Mouse (Mus musculus): ENCODE measurements around the gene Wwc2. TPM values are rescaled to one million over a fixed set of nuclear protein-coding genes. Genes with fewer than 3 reads are reported as not detected.

Gene Wwc2
- polyA plus RNA-seq (2015; fragmentation: Nextera tagmentation; extraction: Ambion mirVana): 4.0 and 4.2 TPM in 2 replicates

DNA sequence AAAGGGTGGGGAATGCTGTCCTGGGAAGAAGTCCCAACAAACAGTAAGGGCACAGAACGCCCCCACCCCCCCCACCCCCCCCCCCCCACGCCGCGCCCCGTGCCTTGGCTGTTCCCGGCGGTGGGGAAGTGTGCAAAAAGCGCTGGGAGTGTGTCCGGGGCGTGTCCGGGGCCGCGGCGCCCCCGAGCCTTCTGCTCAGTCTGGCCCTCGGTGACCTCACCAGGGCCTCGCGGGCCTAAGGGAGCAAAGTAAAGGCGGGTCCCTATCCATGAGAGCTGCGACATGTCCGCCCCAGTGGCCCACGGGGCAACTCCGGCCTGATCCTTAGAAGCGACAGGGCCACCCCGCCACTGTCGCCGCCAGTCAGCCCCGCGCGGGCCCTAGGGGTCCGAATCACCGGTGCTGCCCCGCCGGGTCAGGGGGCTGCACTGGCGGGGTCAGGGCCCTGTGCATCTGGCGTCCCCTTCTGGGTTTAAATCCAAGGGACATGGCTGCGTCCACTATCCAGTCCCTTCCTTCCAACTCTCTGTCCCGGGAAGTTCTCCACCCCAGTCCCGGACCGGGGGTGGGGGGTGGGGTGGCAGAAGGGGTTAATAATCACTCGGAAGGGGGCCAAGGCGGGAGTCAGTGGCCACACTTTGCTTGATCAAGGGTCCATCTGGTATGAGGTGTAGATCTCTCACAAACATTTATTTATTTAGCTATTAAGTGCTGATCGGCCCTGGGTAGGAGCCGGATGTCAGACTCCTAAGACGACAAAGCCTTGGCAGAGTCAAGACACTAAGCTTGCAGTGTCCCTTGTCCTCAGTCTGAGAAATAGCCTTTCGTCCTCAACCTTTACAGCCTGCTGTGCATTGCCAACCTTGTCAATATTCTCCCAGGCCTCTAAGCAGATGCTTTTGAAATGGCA, at the start of gene Wwc2:
Gene Wwc2, minus strand, starts transcription at position 14 of the 910 bp plus-strand sequence.
- WGBS: 2% methylated on average over 43 of the region's 46 CpGs
- Histone ChIP-seq H3K9ac (replicated peaks; ENCODE audit: low read depth, low read length) (peak within 1 kb of the TSS; percentile 81), H3K4me3 (replicated peaks; ENCODE audit: low read length) (peak within 1 kb of the TSS; percentile 84), H3K27me3 (replicated peaks; ENCODE audit: control insufficient read depth, insufficient read depth, low read length) (0 out of 2 replicates have a peak, but pooled peaks cover 2% of the 10 kb centered on the region), H3K4me2 (ENCODE audit: low read length) (peak within 1 kb of the TSS; percentile 88), H3K4me1 (replicated peaks; ENCODE audit: control insufficient read depth, insufficient read depth, low read length) (peaks cover 22% of the 10 kb centered on the region), H3K27ac (ENCODE audit: low read length) (peak within 1 kb of the TSS; percentile 62), H3K36me3 (ENCODE audit: control insufficient read depth, insufficient read depth) (no peaks in the 10 kb centered on the region), H3K9me3 (ENCODE audit: control insufficient read depth, low read length) (no peaks in the 10 kb centered on the region)
- ATAC-seq: peak; percentile 45

DNA sequence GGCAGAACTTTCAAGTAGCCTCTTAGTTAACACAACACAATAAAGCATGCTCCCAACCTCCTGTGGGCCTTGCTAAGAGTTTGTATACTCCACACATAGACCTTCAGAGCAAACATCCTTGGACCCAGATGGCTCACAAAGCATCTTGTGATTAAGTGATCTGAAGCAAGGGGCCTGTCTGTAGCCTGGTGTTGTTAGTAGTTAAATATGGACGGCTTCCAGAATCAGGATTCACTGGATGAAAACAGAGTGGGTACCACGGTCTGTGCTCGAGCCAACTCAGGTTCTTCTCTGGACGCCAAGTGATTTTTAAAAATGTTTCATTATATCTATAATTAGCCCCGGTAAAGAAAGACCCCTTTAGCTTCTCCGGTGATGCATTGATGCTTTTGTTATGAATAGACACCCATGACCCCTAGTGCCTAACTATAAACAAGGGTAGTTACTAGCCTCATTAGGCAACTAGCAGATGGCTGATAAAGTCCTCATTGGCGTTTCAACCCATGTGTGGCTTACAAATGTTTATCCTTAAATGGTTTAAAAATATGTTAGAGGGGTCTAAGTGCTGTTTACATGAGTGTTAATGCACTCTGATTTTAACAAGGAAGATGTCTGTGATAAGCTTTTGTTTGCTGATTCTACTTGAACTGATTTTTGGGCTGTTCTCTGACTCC, 47.7 kb upstream of the Wwc2 start:
- Histone ChIP-seq H3K9me3 (ENCODE audit: control insufficient read depth, low read length) (no peaks in the 10 kb centered on the region), H3K27me3 (replicated peaks; ENCODE audit: control insufficient read depth, insufficient read depth, low read length) (no peaks in the 10 kb centered on the region), H3K27ac (ENCODE audit: low read length) (no peak overlapping the region), H3K9ac (replicated peaks; ENCODE audit: low read depth, low read length) (no peak overlapping the region), H3K4me1 (replicated peaks; ENCODE audit: control insufficient read depth, insufficient read depth, low read length) (no peaks in the 10 kb centered on the region), H3K4me2 (ENCODE audit: low read length) (no peak overlapping the region), H3K36me3 (ENCODE audit: control insufficient read depth, insufficient read depth) (no peaks in the 10 kb centered on the region), H3K4me3 (replicated peaks; ENCODE audit: low read length) (no peak overlapping the region)
- ATAC-seq: 0 out of 2 replicates have a peak, but pooled peaks have one; percentile 26
- 30% methylated on average over 7 of the region's 7 CpGs for WGBS

DNA sequence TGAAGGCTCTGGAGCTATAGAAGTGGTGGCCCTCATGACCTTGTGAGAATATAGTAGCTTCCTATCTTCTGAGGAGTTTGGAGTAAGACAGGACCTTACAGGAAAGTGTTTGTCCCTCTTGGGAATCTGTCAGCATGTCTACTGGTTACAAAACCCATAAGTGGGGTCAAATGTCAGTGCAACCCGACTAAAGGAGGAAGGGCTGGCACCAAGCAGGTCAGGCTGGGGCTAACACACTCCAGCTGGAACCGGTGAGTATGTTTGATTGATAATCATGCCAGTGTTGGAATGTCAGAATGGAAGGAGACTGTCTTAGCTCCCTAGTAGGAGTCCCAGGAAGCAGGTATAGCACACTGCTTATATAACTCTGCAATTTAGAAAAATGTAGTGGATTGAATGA, 41.3 kb upstream of the Wwc2 start:
- Histone ChIP-seq H3K4me2 (ENCODE audit: low read length) (no peak overlapping the region), H3K36me3 (ENCODE audit: control insufficient read depth, insufficient read depth) (no peaks in the 10 kb centered on the region), H3K9me3 (ENCODE audit: control insufficient read depth, low read length) (no peaks in the 10 kb centered on the region), H3K9ac (replicated peaks; ENCODE audit: low read depth, low read length) (no peak overlapping the region), H3K4me3 (replicated peaks; ENCODE audit: low read length) (no peak overlapping the region), H3K4me1 (replicated peaks; ENCODE audit: control insufficient read depth, insufficient read depth, low read length) (no peaks in the 10 kb centered on the region), H3K27ac (ENCODE audit: low read length) (no peak overlapping the region), H3K27me3 (replicated peaks; ENCODE audit: control insufficient read depth, insufficient read depth, low read length) (no peaks in the 10 kb centered on the region)
- no peak for ATAC-seq
- WGBS: 70% methylated on average over 2 of the region's 2 CpGs

DNA sequence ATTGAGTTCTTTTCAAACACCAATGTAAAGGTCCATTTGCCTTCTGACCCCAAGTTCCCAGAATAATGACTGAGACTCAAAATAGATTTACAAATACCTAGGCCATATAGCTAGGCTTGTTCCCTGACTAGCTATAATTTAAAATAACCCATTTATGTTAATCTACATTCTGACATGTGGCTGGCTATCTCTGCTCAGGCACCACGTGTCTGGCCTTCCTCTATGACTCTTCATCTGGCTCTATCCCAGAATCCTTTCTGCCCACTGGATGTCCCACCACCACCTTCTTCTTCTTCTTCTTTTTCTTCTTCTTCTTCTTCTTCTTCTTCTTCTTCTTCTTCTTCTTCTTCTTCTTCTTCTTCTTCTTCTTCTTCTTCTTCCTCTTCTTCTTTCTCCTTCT, 39.9 kb upstream of the Wwc2 start:
- ATAC-seq: no peak
- no peaks in the 10 kb centered on the region for H3K9me3 ChIP-seq (ENCODE audit: control insufficient read depth, low read length)
- H3K36me3 ChIP-seq (ENCODE audit: control insufficient read depth, insufficient read depth): no peaks in the 10 kb centered on the region
- no peak overlapping the region for H3K27ac ChIP-seq (ENCODE audit: low read length)
- H3K4me1 ChIP-seq (replicated peaks; ENCODE audit: control insufficient read depth, insufficient read depth, low read length): peaks cover 4% of the 10 kb centered on the region; the same call in 1 of the 2 replicates
- WGBS: 76% methylated on average over 1 of the region's 1 CpGs
- no peak overlapping the region for H3K9ac ChIP-seq (replicated peaks; ENCODE audit: low read depth, low read length)
- H3K4me2 ChIP-seq (ENCODE audit: low read length): no peak overlapping the region
- H3K27me3 ChIP-seq (replicated peaks; ENCODE audit: control insufficient read depth, insufficient read depth, low read length): no peaks in the 10 kb centered on the region
- no peak overlapping the region for H3K4me3 ChIP-seq (replicated peaks; ENCODE audit: low read length)

DNA sequence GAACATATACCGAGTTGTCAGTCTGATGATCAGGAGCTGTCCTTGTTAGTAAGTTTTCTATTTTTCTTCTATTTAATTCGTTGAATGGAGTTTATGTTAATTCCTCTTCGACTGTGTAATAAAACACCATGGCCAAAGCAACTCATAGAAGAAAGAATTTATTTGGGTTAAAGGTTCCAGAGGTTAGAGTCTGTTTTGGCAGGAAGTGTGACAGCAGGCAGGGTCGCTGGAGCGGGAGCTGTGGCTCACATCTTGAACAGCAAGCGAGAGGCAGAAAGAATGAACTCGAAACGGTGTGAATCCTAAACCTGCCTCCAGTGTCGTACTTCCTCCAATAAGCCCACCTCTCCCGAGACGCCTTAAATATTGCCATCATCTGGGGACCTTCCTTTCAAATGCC, 36.1 kb upstream of the Wwc2 start:
- no peak overlapping the region for H3K27ac ChIP-seq (ENCODE audit: low read length)
- H3K4me2 ChIP-seq (ENCODE audit: low read length): no peak overlapping the region
- peaks cover 4% of the 10 kb centered on the region; the same call in 1 of the 2 replicates for H3K4me1 ChIP-seq (replicated peaks; ENCODE audit: control insufficient read depth, insufficient read depth, low read length)
- H3K9ac ChIP-seq (replicated peaks; ENCODE audit: low read depth, low read length): no peak overlapping the region
- H3K36me3 ChIP-seq (ENCODE audit: control insufficient read depth, insufficient read depth): no peaks in the 10 kb centered on the region
- WGBS: 35% methylated on average over 11 of the region's 11 CpGs
- no peak overlapping the region for H3K4me3 ChIP-seq (replicated peaks; ENCODE audit: low read length)
- ATAC-seq: no peak
- no peaks in the 10 kb centered on the region for H3K27me3 ChIP-seq (replicated peaks; ENCODE audit: control insufficient read depth, insufficient read depth, low read length)
- no peaks in the 10 kb centered on the region for H3K9me3 ChIP-seq (ENCODE audit: control insufficient read depth, low read length)

DNA sequence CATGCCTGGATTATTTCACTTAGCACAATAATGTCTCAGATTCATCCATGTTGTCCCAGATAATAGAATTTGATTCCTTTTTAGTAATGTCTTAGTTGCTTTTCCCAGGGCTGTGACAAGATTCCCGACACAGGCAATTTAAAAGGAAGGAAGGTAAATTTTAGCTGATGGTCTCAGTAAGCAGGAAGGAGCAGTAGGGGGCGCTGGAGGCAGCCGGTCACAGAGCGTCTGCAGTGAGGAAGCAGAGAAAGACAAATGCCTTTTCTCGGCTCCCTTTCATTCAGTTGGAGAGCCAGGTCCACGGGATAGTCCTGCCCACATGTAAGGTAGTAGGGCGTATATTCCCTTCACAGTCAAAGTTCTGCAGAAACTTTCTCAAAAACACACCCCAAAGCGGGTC, 32.5 kb upstream of the Wwc2 start:
- no peak overlapping the region for H3K4me2 ChIP-seq (ENCODE audit: low read length)
- no peaks in the 10 kb centered on the region for H3K36me3 ChIP-seq (ENCODE audit: control insufficient read depth, insufficient read depth)
- H3K27ac ChIP-seq (ENCODE audit: low read length): no peak overlapping the region
- peaks cover 4% of the 10 kb centered on the region; the same call in 1 of the 2 replicates for H3K4me1 ChIP-seq (replicated peaks; ENCODE audit: control insufficient read depth, insufficient read depth, low read length)
- H3K9me3 ChIP-seq (ENCODE audit: control insufficient read depth, low read length): no peaks in the 10 kb centered on the region
- no peak overlapping the region for H3K4me3 ChIP-seq (replicated peaks; ENCODE audit: low read length)
- no peak overlapping the region for H3K9ac ChIP-seq (replicated peaks; ENCODE audit: low read depth, low read length)
- no peak for ATAC-seq
- no peaks in the 10 kb centered on the region for H3K27me3 ChIP-seq (replicated peaks; ENCODE audit: control insufficient read depth, insufficient read depth, low read length)
- 81% methylated on average over 8 of the region's 8 CpGs for WGBS

DNA sequence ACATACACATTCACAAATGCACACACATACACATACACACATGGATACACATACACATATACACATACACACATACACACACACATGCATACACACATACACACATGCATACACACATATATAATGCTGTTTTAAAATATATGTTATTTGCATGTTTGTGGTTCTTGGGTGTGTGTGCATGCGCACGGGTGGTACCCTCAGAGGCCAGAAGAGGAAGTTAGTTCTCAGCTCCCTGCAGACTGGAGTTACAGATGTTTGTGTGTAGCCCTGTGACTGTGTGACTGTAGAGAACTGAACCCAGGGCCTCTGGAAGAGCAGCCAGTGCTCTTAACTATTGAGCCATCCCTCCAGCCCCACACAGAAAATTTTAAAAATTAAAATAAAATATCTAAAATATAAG, 29.0 kb upstream of the Wwc2 start:
- Histone ChIP-seq H3K9ac (replicated peaks; ENCODE audit: low read depth, low read length) (no peak overlapping the region), H3K4me3 (replicated peaks; ENCODE audit: low read length) (no peak overlapping the region), H3K36me3 (ENCODE audit: control insufficient read depth, insufficient read depth) (no peaks in the 10 kb centered on the region), H3K4me2 (ENCODE audit: low read length) (no peak overlapping the region), H3K4me1 (replicated peaks; ENCODE audit: control insufficient read depth, insufficient read depth, low read length) (no peaks in the 10 kb centered on the region), H3K27ac (ENCODE audit: low read length) (no peak overlapping the region), H3K9me3 (ENCODE audit: control insufficient read depth, low read length) (no peaks in the 10 kb centered on the region), H3K27me3 (replicated peaks; ENCODE audit: control insufficient read depth, insufficient read depth, low read length) (no peaks in the 10 kb centered on the region)
- 96% methylated on average over 2 of the region's 2 CpGs for WGBS
- ATAC-seq: no peak

DNA sequence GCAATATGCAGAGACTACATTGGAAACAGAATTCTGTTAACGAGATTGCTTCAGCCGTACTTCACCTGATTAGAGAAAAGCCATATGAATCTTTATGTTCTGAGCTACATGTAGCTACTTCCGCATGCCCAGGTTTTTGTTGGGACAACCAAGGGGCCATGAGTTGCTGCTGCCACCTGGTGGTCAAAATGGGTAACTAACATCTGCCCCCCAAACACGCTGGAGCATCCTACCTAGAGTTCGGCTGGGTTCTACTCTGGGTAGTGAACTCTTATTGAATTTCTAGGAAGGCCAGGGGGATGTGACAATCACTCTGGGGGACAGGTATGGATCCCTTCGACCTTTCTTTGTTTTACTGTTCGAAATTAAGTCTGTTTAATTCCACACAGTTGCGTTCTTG, 25.8 kb upstream of the Wwc2 start:
- peak; percentile 65; the same call in 1 of the 2 replicates for ATAC-seq
- no peak overlapping the region for H3K27ac ChIP-seq (ENCODE audit: low read length)
- no peak overlapping the region for H3K4me2 ChIP-seq (ENCODE audit: low read length)
- 23% methylated on average over 8 of the region's 8 CpGs for WGBS
- H3K9ac ChIP-seq (replicated peaks; ENCODE audit: low read depth, low read length): no peak overlapping the region
- no peaks in the 10 kb centered on the region for H3K27me3 ChIP-seq (replicated peaks; ENCODE audit: control insufficient read depth, insufficient read depth, low read length)
- no peaks in the 10 kb centered on the region for H3K36me3 ChIP-seq (ENCODE audit: control insufficient read depth, insufficient read depth)
- no peaks in the 10 kb centered on the region for H3K4me1 ChIP-seq (replicated peaks; ENCODE audit: control insufficient read depth, insufficient read depth, low read length)
- H3K4me3 ChIP-seq (replicated peaks; ENCODE audit: low read length): no peak overlapping the region
- H3K9me3 ChIP-seq (ENCODE audit: control insufficient read depth, low read length): no peaks in the 10 kb centered on the region

DNA sequence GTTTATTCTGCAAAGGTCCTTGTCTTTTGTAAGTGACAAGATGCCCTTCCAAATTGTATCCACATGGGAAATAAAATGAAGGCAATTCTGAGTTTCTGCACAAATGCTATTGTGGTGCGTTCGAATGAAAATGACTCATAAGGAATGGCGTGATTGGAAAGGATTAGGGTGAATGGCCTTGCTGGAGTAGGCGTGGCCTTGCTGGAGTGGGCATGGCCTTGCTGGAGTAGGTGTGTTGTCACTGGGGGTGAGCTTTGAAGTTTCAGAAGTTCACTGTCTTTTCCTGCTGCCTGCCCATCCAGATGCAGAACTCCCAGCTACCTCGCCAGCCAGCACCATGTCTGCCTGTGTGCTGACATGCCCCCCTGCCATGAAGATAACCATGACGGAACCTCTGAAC, 23.7 kb upstream of the Wwc2 start:
- WGBS: 89% methylated on average over 6 of the region's 6 CpGs
- Histone ChIP-seq H3K9me3 (ENCODE audit: control insufficient read depth, low read length) (no peaks in the 10 kb centered on the region), H3K36me3 (ENCODE audit: control insufficient read depth, insufficient read depth) (no peaks in the 10 kb centered on the region), H3K4me1 (replicated peaks; ENCODE audit: control insufficient read depth, insufficient read depth, low read length) (no peaks in the 10 kb centered on the region), H3K27ac (ENCODE audit: low read length) (no peak overlapping the region), H3K4me2 (ENCODE audit: low read length) (no peak overlapping the region), H3K4me3 (replicated peaks; ENCODE audit: low read length) (no peak overlapping the region), H3K27me3 (replicated peaks; ENCODE audit: control insufficient read depth, insufficient read depth, low read length) (no peaks in the 10 kb centered on the region), H3K9ac (replicated peaks; ENCODE audit: low read depth, low read length) (no peak overlapping the region)
- no peak for ATAC-seq
